Mouse (Mus musculus): Measurements from ENCODE around the gene Clic5. TPM values are rescaled to one million over a fixed set of nuclear protein-coding genes. Genes with fewer than 3 reads are reported as not detected.

The Clic5 gene
- 3.3 and 3.6 TPM in 2 replicates for polyA plus RNA-seq (2012; rRNA removed)

- peak within 1 kb of the TSS; percentile 29 for H3K4me3 ChIP-seq (ENCODE audit: insufficient read depth, low read length)
- TF ChIP-seq POLR2A (IDR thresholded peaks at IDR 0.05; ENCODE audit: extremely low read depth, insufficient read depth, low read length) (no peak), CTCF (IDR thresholded peaks at IDR 0.05; ENCODE audit: extremely low read depth, insufficient read depth, low read length) (no peak)
- no peaks in the 10 kb centered on the region; the same call in 1 of the 2 replicates for H3K4me1 ChIP-seq (ENCODE audit: control insufficient read depth, insufficient read depth, low read length)
- H3K27ac ChIP-seq (ENCODE audit: insufficient read depth, low read length): no peak within 1 kb of the TSS; the same call in 1 of the 2 replicates
Observed at GRCm38 (mm10) chr17:44188042-44188768, at the start of gene Clic5. Clic5 (plus strand) TSS chr17:44188584.

- Histone ChIP-seq H3K4me1 (ENCODE audit: control insufficient read depth, insufficient read depth, low read length) (no peaks in the 10 kb centered on the region), H3K27ac (ENCODE audit: insufficient read depth, low read length) (no peak overlapping the region), H3K4me3 (ENCODE audit: insufficient read depth, low read length) (no peak overlapping the region)
- TF ChIP-seq CTCF (IDR thresholded peaks at IDR 0.05; ENCODE audit: extremely low read depth, insufficient read depth, low read length) (no peak), POLR2A (IDR thresholded peaks at IDR 0.05; ENCODE audit: extremely low read depth, insufficient read depth, low read length) (no peak)
Observed at GRCm38 (mm10) chr17:44145806-44146205, 42.6 kb upstream of the Clic5 start.

GRCm38 (mm10) chr17:44148109-44148846, 40.1 kb upstream of the Clic5 start:
- TF ChIP-seq CTCF (IDR thresholded peaks at IDR 0.05; ENCODE audit: extremely low read depth, insufficient read depth, low read length) (no peak), POLR2A (IDR thresholded peaks at IDR 0.05; ENCODE audit: extremely low read depth, insufficient read depth, low read length) (no peak)
- Histone ChIP-seq H3K27ac (ENCODE audit: insufficient read depth, low read length) (no peak overlapping the region), H3K4me3 (ENCODE audit: insufficient read depth, low read length) (no peak overlapping the region), H3K4me1 (ENCODE audit: control insufficient read depth, insufficient read depth, low read length) (no peaks in the 10 kb centered on the region)

- TF ChIP-seq POLR2A (IDR thresholded peaks at IDR 0.05; ENCODE audit: extremely low read depth, insufficient read depth, low read length): no peak
- TF ChIP-seq CTCF (IDR thresholded peaks at IDR 0.05; ENCODE audit: extremely low read depth, insufficient read depth, low read length): peak; percentile 57
- H3K4me1 ChIP-seq (ENCODE audit: control insufficient read depth, insufficient read depth, low read length): no peaks in the 10 kb centered on the region
- H3K4me3 ChIP-seq (ENCODE audit: insufficient read depth, low read length): no peak overlapping the region
- no peak overlapping the region for H3K27ac ChIP-seq (ENCODE audit: insufficient read depth, low read length)
Observed at GRCm38 (mm10) chr17:44151130-44151529, 37.3 kb upstream of the Clic5 start.

- TF ChIP-seq CTCF (IDR thresholded peaks at IDR 0.05; ENCODE audit: extremely low read depth, insufficient read depth, low read length): no peak
- no peak for TF ChIP-seq POLR2A (IDR thresholded peaks at IDR 0.05; ENCODE audit: extremely low read depth, insufficient read depth, low read length)
- no peaks in the 10 kb centered on the region for H3K4me1 ChIP-seq (ENCODE audit: control insufficient read depth, insufficient read depth, low read length)
- no peak overlapping the region for H3K27ac ChIP-seq (ENCODE audit: insufficient read depth, low read length)
- H3K4me3 ChIP-seq (ENCODE audit: insufficient read depth, low read length): no peak overlapping the region
Observed at GRCm38 (mm10) chr17:44151889-44152288, 36.5 kb upstream of the Clic5 start.

GRCm38 (mm10) chr17:44153871-44154270, 34.5 kb upstream of the Clic5 start:
- H3K4me3 ChIP-seq (ENCODE audit: insufficient read depth, low read length): no peak overlapping the region
- no peak overlapping the region for H3K27ac ChIP-seq (ENCODE audit: insufficient read depth, low read length)
- TF ChIP-seq POLR2A (IDR thresholded peaks at IDR 0.05; ENCODE audit: extremely low read depth, insufficient read depth, low read length) (no peak), CTCF (IDR thresholded peaks at IDR 0.05; ENCODE audit: extremely low read depth, insufficient read depth, low read length) (no peak)
- H3K4me1 ChIP-seq (ENCODE audit: control insufficient read depth, insufficient read depth, low read length): no peaks in the 10 kb centered on the region

- H3K4me3 ChIP-seq (ENCODE audit: insufficient read depth, low read length): no peak overlapping the region
- H3K27ac ChIP-seq (ENCODE audit: insufficient read depth, low read length): no peak overlapping the region
- TF ChIP-seq CTCF (IDR thresholded peaks at IDR 0.05; ENCODE audit: extremely low read depth, insufficient read depth, low read length) (no peak), POLR2A (IDR thresholded peaks at IDR 0.05; ENCODE audit: extremely low read depth, insufficient read depth, low read length) (no peak)
Observed at GRCm38 (mm10) chr17:44155204-44155603, 33.2 kb upstream of the Clic5 start.

GRCm38 (mm10) chr17:44158186-44158585, 30.2 kb upstream of the Clic5 start:
- TF ChIP-seq CTCF (IDR thresholded peaks at IDR 0.05; ENCODE audit: extremely low read depth, insufficient read depth, low read length) (no peak), POLR2A (IDR thresholded peaks at IDR 0.05; ENCODE audit: extremely low read depth, insufficient read depth, low read length) (no peak)
- H3K4me3 ChIP-seq (ENCODE audit: insufficient read depth, low read length): no peak overlapping the region
- no peaks in the 10 kb centered on the region for H3K4me1 ChIP-seq (ENCODE audit: control insufficient read depth, insufficient read depth, low read length)
- H3K27ac ChIP-seq (ENCODE audit: insufficient read depth, low read length): no peak overlapping the region

More at GRCm38 (mm10) chr17:44155204-44155603, 33.2 kb upstream of the Clic5 start:
- H3K4me1 ChIP-seq (ENCODE audit: control insufficient read depth, insufficient read depth, low read length): no peaks in the 10 kb centered on the region

GRCm38 (mm10) chr17:44160449-44160848, 27.9 kb upstream of the Clic5 start:
- TF ChIP-seq POLR2A (IDR thresholded peaks at IDR 0.05; ENCODE audit: extremely low read depth, insufficient read depth, low read length) (no peak), CTCF (IDR thresholded peaks at IDR 0.05; ENCODE audit: extremely low read depth, insufficient read depth, low read length) (no peak)
- Histone ChIP-seq H3K4me1 (ENCODE audit: control insufficient read depth, insufficient read depth, low read length) (no peaks in the 10 kb centered on the region), H3K4me3 (ENCODE audit: insufficient read depth, low read length) (no peak overlapping the region)

More at GRCm38 (mm10) chr17:44160449-44160848, 27.9 kb upstream of the Clic5 start:
- no peak overlapping the region for H3K27ac ChIP-seq (ENCODE audit: insufficient read depth, low read length)
